Comparison of ENCODE assay signal across 13 mouse cellular contexts in genomic region chr7:44307261-44308020, GRCm38 (mm10). TPM values are rescaled to one million over a fixed set of nuclear protein-coding genes. Genes with fewer than 3 reads are reported as not detected.
A peak's percentile ranks its signal among the peaks of the same experiment; 100 is the strongest.
DNase-seq lines count a peak whose midpoint lies in the region; ATAC-seq lines count a peak whose summit lies in the region.
"Had no signal": no experiment of that assay in that cellular context is flagged by ENCODE, and none has a peak within 500 bp of the region (broad histone marks: within the 10 kb centered on the region; RNA-seq: fewer than 3 reads in every experiment).

No protein-coding gene starts in this region.

- H3K36me3 ChIP-seq in kidney, embryonic 16.5 days (ENCODE audit: insufficient read depth, low read length), result no peaks in the 10 kb centered on the region
- H3K36me3 ChIP-seq in embryonic facial prominence, embryonic 15.5 days, result no peaks in the 10 kb centered on the region
- no peaks in the 10 kb centered on the region for H3K36me3 ChIP-seq in neural tube, embryonic 13.5 days
- H3K36me3 ChIP-seq: heart, embryonic 13.5 days; liver, embryonic 13.5 days; neural tube, embryonic 12.5 days had no signal

- H3K27ac ChIP-seq in kidney, embryonic 16.5 days (ENCODE audit: low read length), result no peak overlapping the region
- H3K27ac ChIP-seq in embryonic facial prominence, embryonic 15.5 days (replicated peaks), result peak overlapping the region; percentile 88
- peak overlapping the region; percentile 19; the same call in 1 of the 2 replicates for H3K27ac ChIP-seq in neural tube, embryonic 13.5 days (replicated peaks)
- H3K27ac ChIP-seq: heart, embryonic 13.5 days; liver, embryonic 13.5 days; neural tube, embryonic 12.5 days had no signal

- peak; percentile 49 for DNase-seq in cerebellum, adult 11-12 months
- no peak for DNase-seq in kidney, postnatal 25 days
- no peak for DNase-seq in urinary bladder, postnatal 14 days (ENCODE audit: low spot score)
- DNase-seq: layer of hippocampus, adult 9-11 months; liver, embryonic 13.5 days had no signal

- peak overlapping the region; percentile 17; the same call in 1 of the 2 replicates for H3K9ac ChIP-seq in kidney, embryonic 16.5 days (replicated peaks; ENCODE audit: low read length)
- no peak overlapping the region for H3K9ac ChIP-seq in embryonic facial prominence, embryonic 15.5 days
- no peak overlapping the region for H3K9ac ChIP-seq in neural tube, embryonic 13.5 days
- H3K9ac ChIP-seq: heart, embryonic 13.5 days; liver, embryonic 13.5 days; neural tube, embryonic 12.5 days had no signal

- H3K4me3 ChIP-seq in kidney, embryonic 16.5 days (ENCODE audit: low read length), result no peak overlapping the region
- no peak overlapping the region for H3K4me3 ChIP-seq in embryonic facial prominence, embryonic 15.5 days (replicated peaks)
- no peak overlapping the region for H3K4me3 ChIP-seq in neural tube, embryonic 13.5 days
- H3K4me3 ChIP-seq: heart, embryonic 13.5 days; liver, embryonic 13.5 days; neural tube, embryonic 12.5 days had no signal

- no peak overlapping the region for H3K4me2 ChIP-seq in kidney, embryonic 16.5 days (replicated peaks; ENCODE audit: low read depth, low read length)
- peak overlapping the region; percentile 78; the same call in 1 of the 2 replicates for H3K4me2 ChIP-seq in embryonic facial prominence, embryonic 15.5 days (replicated peaks)
- no peak overlapping the region for H3K4me2 ChIP-seq in neural tube, embryonic 13.5 days
- H3K4me2 ChIP-seq: heart, embryonic 13.5 days; liver, embryonic 13.5 days; neural tube, embryonic 12.5 days had no signal

- no peak for ATAC-seq in cerebellum, adult (ENCODE audit: insufficient number of reproducible peaks, low FRiP score, low TSS enrichment)
- no peak for ATAC-seq in kidney, embryonic 16.5 days (ENCODE audit: low FRiP score, low TSS enrichment)
- ATAC-seq in embryonic facial prominence, embryonic 15.5 days (ENCODE audit: insufficient number of reproducible peaks, low FRiP score, low TSS enrichment, low read depth), result no peak
- no peak for ATAC-seq in neural tube, embryonic 13.5 days (ENCODE audit: low read depth)
- ATAC-seq in megakaryocyte progenitor cell, adult 5-6 weeks (replicated peaks; ENCODE audit: poor library complexity), result no peak

- no peaks in the 10 kb centered on the region for H3K9me3 ChIP-seq in kidney, embryonic 16.5 days (ENCODE audit: low read length)
- H3K9me3 ChIP-seq in embryonic facial prominence, embryonic 15.5 days (replicated peaks), result no peaks in the 10 kb centered on the region
- H3K9me3 ChIP-seq in neural tube, embryonic 13.5 days, result no peaks in the 10 kb centered on the region
- H3K9me3 ChIP-seq: heart, embryonic 13.5 days; liver, embryonic 13.5 days; neural tube, embryonic 12.5 days had no signal

- H3K4me1 ChIP-seq in kidney, embryonic 16.5 days (ENCODE audit: insufficient read depth, low read length), result peaks cover 41% of the 10 kb centered on the region
- peaks cover 61% of the 10 kb centered on the region for H3K4me1 ChIP-seq in embryonic facial prominence, embryonic 15.5 days
- H3K4me1 ChIP-seq in neural tube, embryonic 13.5 days (replicated peaks), result peaks cover 47% of the 10 kb centered on the region

- H3K27me3 ChIP-seq in kidney, embryonic 16.5 days (ENCODE audit: insufficient read depth, low read length), result peaks cover 10% of the 10 kb centered on the region; the same call in 1 of the 2 replicates
- H3K27me3 ChIP-seq in embryonic facial prominence, embryonic 15.5 days, result 0 out of 2 replicates have a peak, but pooled peaks cover 5% of the 10 kb centered on the region
- 0 out of 2 replicates have a peak, but pooled peaks cover 6% of the 10 kb centered on the region for H3K27me3 ChIP-seq in neural tube, embryonic 13.5 days

- 24% methylated on average over 9 of the region's 9 CpGs for WGBS in kidney, embryonic 16.5 days
- 23% methylated on average over 9 of the region's 9 CpGs for WGBS in embryonic facial prominence, embryonic 15.5 days
- 33% methylated on average over 9 of the region's 9 CpGs for WGBS in neural tube, embryonic 13.5 days

RNA-seq across cellular contexts. Expression of gene Clec11a, which starts 0.7 kb away (rescaled TPM):
- polyA plus RNA-seq in kidney, embryonic 16.5 days (2015; fragmentation: Nextera tagmentation; extraction: Ambion mirVana), result 3.6 and 5.8 TPM in 2 replicates
- 26.1 and 28.1 TPM in 2 replicates for polyA plus RNA-seq in embryonic facial prominence, embryonic 15.5 days (2015; fragmentation: Nextera tagmentation; extraction: Ambion mirVana)
- polyA plus RNA-seq in neural tube, embryonic 13.5 days (2015; fragmentation: Nextera tagmentation; extraction: Ambion mirVana), result 2.8 TPM in 2 replicates
- 4.1 TPM in 2 replicates for total RNA-seq in megakaryocyte progenitor cell, adult 5-6 weeks (2015)
- total RNA-seq in megakaryocyte progenitor cell, adult 5-6 weeks (2017), result 4.2 and 4.4 TPM in 2 replicates

RNA-seq across cellular contexts. Expression of gene Shank1, which starts 2.6 kb away (rescaled TPM):
- polyA plus RNA-seq in kidney, embryonic 16.5 days (2015; fragmentation: Nextera tagmentation; extraction: Ambion mirVana), result 1.5 and 1.7 TPM in 2 replicates
- 3.7 and 6.1 TPM in 2 replicates for polyA plus RNA-seq in embryonic facial prominence, embryonic 15.5 days (2015; fragmentation: Nextera tagmentation; extraction: Ambion mirVana)
- polyA plus RNA-seq in neural tube, embryonic 13.5 days (2015; fragmentation: Nextera tagmentation; extraction: Ambion mirVana), result 26.5 and 27.7 TPM in 2 replicates
- 0.05 and 0.49 TPM in 2 replicates for total RNA-seq in megakaryocyte progenitor cell, adult 5-6 weeks (2015)
- not detected in 2 replicates for total RNA-seq in megakaryocyte progenitor cell, adult 5-6 weeks (2017)

RNA-seq across cellular contexts. Expression of gene Gm15517, which starts 46.2 kb away (rescaled TPM):
- polyA plus RNA-seq in kidney, embryonic 16.5 days (2015; fragmentation: Nextera tagmentation; extraction: Ambion mirVana), result not detected in 2 replicates
- not detected in 2 replicates for polyA plus RNA-seq in embryonic facial prominence, embryonic 15.5 days (2015; fragmentation: Nextera tagmentation; extraction: Ambion mirVana)
- polyA plus RNA-seq in neural tube, embryonic 13.5 days (2015; fragmentation: Nextera tagmentation; extraction: Ambion mirVana), result not detected in 2 replicates
- not detected in 2 replicates for total RNA-seq in megakaryocyte progenitor cell, adult 5-6 weeks (2015)
- total RNA-seq in megakaryocyte progenitor cell, adult 5-6 weeks (2017), result not detected in 2 replicates
- total RNA-seq: megakaryocyte, adult 5-6 weeks had no signal
- polyA plus RNA-seq: heart, embryonic 13.5 days; liver, embryonic 13.5 days; neural tube, embryonic 12.5 days had no signal

RNA-seq across cellular contexts. Expression of gene Acp4, which starts 50.3 kb away (rescaled TPM):
- not detected in 2 replicates for polyA plus RNA-seq in kidney, embryonic 16.5 days (2015; fragmentation: Nextera tagmentation; extraction: Ambion mirVana)
- 0.23 and 0.30 TPM in 2 replicates for polyA plus RNA-seq in embryonic facial prominence, embryonic 15.5 days (2015; fragmentation: Nextera tagmentation; extraction: Ambion mirVana)
- not detected in 2 replicates for polyA plus RNA-seq in neural tube, embryonic 13.5 days (2015; fragmentation: Nextera tagmentation; extraction: Ambion mirVana)
- not detected in 2 replicates for total RNA-seq in megakaryocyte progenitor cell, adult 5-6 weeks (2015)
- total RNA-seq in megakaryocyte progenitor cell, adult 5-6 weeks (2017), result 0.04 TPM in 1 of 2 replicates, not detected in the other
- total RNA-seq: megakaryocyte, adult 5-6 weeks had no signal
- polyA plus RNA-seq: heart, embryonic 13.5 days; liver, embryonic 13.5 days; neural tube, embryonic 12.5 days had no signal
